Mouse (Mus musculus): ENCODE measurements around the gene Cfap43.

GRCm38 (mm10) chr19:47824026-47824425 lies 95.1 kb downstream of the Cfap43 start:
- no peak for TF ChIP-seq POLR2A (IDR thresholded peaks at IDR 0.05; ENCODE audit: control insufficient read depth, extremely low read depth, insufficient read depth, low read length, poor library complexity)
- no peak for TF ChIP-seq CTCF (IDR thresholded peaks at IDR 0.05; ENCODE audit: borderline replicate concordance, control insufficient read depth, extremely low read depth, insufficient read depth, low read length, poor library complexity)

Measured in thymus, adult 2 months (tissue).